Mouse (Mus musculus) heart, embryonic 12.5 days (tissue): ENCODE data around the gene Mcee. TPM values are rescaled to one million over a fixed set of nuclear protein-coding genes. Genes with fewer than 3 reads are reported as not detected.

Experiments used
- polyA plus RNA-seq: library from polyadenylated mRNA; unstranded; fragments of >200 nt; fragmentation: Nextera tagmentation; extraction: Ambion mirVana; gene quantifications from 2 replicates; pipeline ENCODE4 v1.2.1, GENCODE M21; 2016

Gene Mcee
- polyA plus RNA-seq, 1 experiment from 2014 or later, result 95.2 TPM

Other genes with a start within 250 kb of the Mcee start
- not detected in 2 replicates for gene Trpm1, start 238.8 kb upstream of the Mcee start, polyA plus RNA-seq
- gene Mtmr10, start 105.0 kb upstream of the Mcee start, polyA plus RNA-seq, result 7.8 and 8.9 TPM in 2 replicates
- 5.0 and 5.7 TPM in 2 replicates for gene Fan1, start 18.5 kb upstream of the Mcee start, polyA plus RNA-seq
- gene Mphosph10, start 339 bp upstream of the Mcee start, polyA plus RNA-seq, result 27.8 and 30.9 TPM in 2 replicates
- gene Apba2, start 109.1 kb downstream of the Mcee start, polyA plus RNA-seq, result 0.32 and 0.57 TPM in 2 replicates